Mouse (Mus musculus) liver, adult 2 months (tissue): ENCODE measurements around the gene Mroh3. TPM values are rescaled to one million over a fixed set of nuclear protein-coding genes. Genes with fewer than 3 reads are reported as not detected.

Experiments used
- DNase-seq: peaks from one replicate; pipeline ENCODE4 v3.0.0-alpha.2; 2011; ENCODE audit warnings: low read depth, low spot score; ENCODE audit errors: extremely low read depth
- H3K27ac ChIP-seq: fragments of 200-500 bp; replicated peaks from 2 replicates; pipeline ENCODE4 v1.5.1; 2012; ENCODE audit warnings: low read depth, mild to moderate bottlenecking, control low read depth, inconsistent platforms, low read length; ENCODE audit not compliant: insufficient read depth
- H3K27me3 ChIP-seq: fragments of 200-500 bp; 2 replicates; pipeline ENCODE4 v1.6.1; 2012; ENCODE audit warnings: mild to moderate bottlenecking, moderate library complexity, low read length, inconsistent platforms; ENCODE audit not compliant: control insufficient read depth, insufficient read depth
- H3K36me3 ChIP-seq: fragments of 200-500 bp; 2 replicates; pipeline ENCODE4 v1.6.1; 2012; ENCODE audit warnings: low read length, inconsistent platforms; ENCODE audit not compliant: control insufficient read depth, insufficient read depth
- H3K4me1 ChIP-seq: fragments of 200-500 bp; 2 replicates; pipeline ENCODE4 v1.6.1; 2011; ENCODE audit warnings: low read length; ENCODE audit not compliant: control insufficient read depth, insufficient read depth
- H3K4me3 ChIP-seq: fragments of 200-500 bp; 2 replicates; pipeline ENCODE4 v1.5.1; 2011; ENCODE audit warnings: low read depth, mild to moderate bottlenecking, control low read depth, low read length, moderate library complexity; ENCODE audit not compliant: insufficient read depth
- H3K79me2 ChIP-seq: fragments of 200-500 bp; 2 replicates; pipeline ENCODE4 v1.6.1; 2012; ENCODE audit warnings: inconsistent platforms, mild to moderate bottlenecking, low read length, moderate library complexity; ENCODE audit not compliant: control insufficient read depth, insufficient read depth
- H3K9ac ChIP-seq: fragments of 200-500 bp; 2 replicates; pipeline ENCODE4 v1.6.1; 2012; ENCODE audit warnings: low read depth, mild to moderate bottlenecking, control low read depth, inconsistent platforms, low read length
- CTCF ChIP-seq: fragments of 200-500 bp; IDR thresholded peaks from 2 replicates; pipeline ENCODE4 v1.5.1; 2011; ENCODE audit warnings: low read depth, low read length, control low read depth
- POLR2A ChIP-seq: fragments of 200-500 bp; IDR thresholded peaks from 2 replicates; pipeline ENCODE4 v1.6.1; 2011; ENCODE audit warnings: low read length, control low read depth; ENCODE audit not compliant: insufficient read depth; ENCODE audit errors: extremely low read depth
- WGBS: fragments of 180-500 bp; shearing (Covaris S2); methylation state at CpG from one replicate; pipeline ENCODE4 v1.1.7; 2018; 5-methylcytosine and 5-hydroxymethylcytosine counted together
- polyA plus RNA-seq: library from polyadenylated mRNA; depleted of rRNA; stranded (reverse); fragments of >200 nt; gene quantifications from 2 replicates; pipeline ENCODE4 v1.2.3, GENCODE M21; 2012; rRNA removed
- total RNA-seq: library from RNA; depleted of rRNA; stranded (reverse); fragments of >200 nt; gene quantifications from 2 replicates; pipeline ENCODE4 v1.2.3, GENCODE M21; 2014; rRNA removed

Mroh3 gene
- total RNA-seq = not detected in 2 replicates
- not detected in 2 replicates for polyA plus RNA-seq

- Histone ChIP-seq H3K27me3 (no peaks in the 10 kb centered on the region), H3K9ac (no peak within 1 kb of the TSS), H3K36me3 (no peaks in the 10 kb centered on the region), H3K4me1 (no peaks in the 10 kb centered on the region), H3K79me2 (no peaks in the 10 kb centered on the region), H3K27ac (no peak within 1 kb of the TSS), H3K4me3 (no peak within 1 kb of the TSS)
- TF ChIP-seq CTCF (peak; percentile 64), POLR2A (no peak)
- WGBS = 52% methylated on average over 3 of the region's 3 CpGs
- peak; percentile 8 for DNase-seq
Measured at GRCm38 (mm10) chr1:136212803-136213202, at the start of gene Mroh3. TSS of gene Mroh3 (minus strand) at chr1:136212828.

GRCm38 (mm10) chr1:136260635-136261238 is 48.1 kb upstream of the Mroh3 start, which contains the start of gene Gpr25:
TSS of gene Gpr25 (minus strand) at chr1:136260873.
- WGBS = 11% methylated on average over 28 of the region's 28 CpGs
- Histone ChIP-seq H3K4me3 (peak within 1 kb of the TSS; percentile 19; the same call in 1 of the 2 replicates), H3K36me3 (no peaks in the 10 kb centered on the region), H3K79me2 (no peaks in the 10 kb centered on the region), H3K4me1 (peaks cover 6% of the 10 kb centered on the region), H3K27me3 (no peaks in the 10 kb centered on the region), H3K27ac (no peak within 1 kb of the TSS), H3K9ac (peak within 1 kb of the TSS; percentile 64)
- TF ChIP-seq POLR2A = no peak
- no peak for TF ChIP-seq CTCF
- no peak for DNase-seq

GRCm38 (mm10) chr1:136259893-136260634 is 47.4 kb upstream of the Mroh3 start:
- peaks cover 6% of the 10 kb centered on the region for H3K4me1 ChIP-seq
- TF ChIP-seq CTCF (no peak), POLR2A (no peak)
- no peaks in the 10 kb centered on the region for H3K27me3 ChIP-seq
- peak; percentile 72 for DNase-seq
- peak overlapping the region; percentile 64 for H3K9ac ChIP-seq
- H3K4me3 ChIP-seq = peak overlapping the region; percentile 19; the same call in 1 of the 2 replicates
- no peaks in the 10 kb centered on the region for H3K36me3 ChIP-seq
- H3K79me2 ChIP-seq = no peaks in the 10 kb centered on the region
- WGBS = under 1% methylated on average over 95 of the region's 95 CpGs
- no peak overlapping the region for H3K27ac ChIP-seq

- no peaks in the 10 kb centered on the region for H3K36me3 ChIP-seq
- no peaks in the 10 kb centered on the region for H3K79me2 ChIP-seq
- no peak overlapping the region for H3K27ac ChIP-seq
- no peak for DNase-seq
- peaks cover 6% of the 10 kb centered on the region for H3K4me1 ChIP-seq
- H3K9ac ChIP-seq = no peak overlapping the region
- no peak for TF ChIP-seq POLR2A
- TF ChIP-seq CTCF = no peak
- no peaks in the 10 kb centered on the region for H3K27me3 ChIP-seq
- H3K4me3 ChIP-seq = peak overlapping the region; percentile 19; the same call in 1 of the 2 replicates
- 3% methylated on average over 16 of the region's 16 CpGs for WGBS
Measured at GRCm38 (mm10) chr1:136259543-136259892, 46.9 kb upstream of the Mroh3 start.

GRCm38 (mm10) chr1:136258495-136258894 is 45.9 kb upstream of the Mroh3 start:
- TF ChIP-seq POLR2A (no peak), CTCF (no peak)
- no peak overlapping the region for H3K9ac ChIP-seq
- no peak for DNase-seq
- H3K4me3 ChIP-seq = no peak overlapping the region
- peaks cover 6% of the 10 kb centered on the region for H3K4me1 ChIP-seq
- no peaks in the 10 kb centered on the region for H3K79me2 ChIP-seq
- no peaks in the 10 kb centered on the region for H3K27me3 ChIP-seq
- H3K36me3 ChIP-seq = no peaks in the 10 kb centered on the region
- 68% methylated on average over 9 of the region's 9 CpGs for WGBS
- no peak overlapping the region for H3K27ac ChIP-seq

GRCm38 (mm10) chr1:136255657-136256056 is 43.0 kb upstream of the Mroh3 start:
- WGBS = 75% methylated on average over 8 of the region's 8 CpGs
- H3K27ac ChIP-seq = no peak overlapping the region
- H3K79me2 ChIP-seq = no peaks in the 10 kb centered on the region
- H3K4me3 ChIP-seq = no peak overlapping the region
- TF ChIP-seq CTCF = no peak
- TF ChIP-seq POLR2A = no peak
- H3K4me1 ChIP-seq = peaks cover 4% of the 10 kb centered on the region
- H3K27me3 ChIP-seq = no peaks in the 10 kb centered on the region
- H3K36me3 ChIP-seq = no peaks in the 10 kb centered on the region
- H3K9ac ChIP-seq = no peak overlapping the region
- DNase-seq = no peak
